Mouse (Mus musculus) ES-E14 (cell line): ENCODE results near the gene Asic3.

ENCODE experiments used
- CHD2 ChIP-seq: IDR thresholded peaks from 2 replicates; pipeline ENCODE4 v1.6.1; 2014; ENCODE audit warnings: mild to moderate bottlenecking, low read depth, low read length, inconsistent platforms
- HCFC1 ChIP-seq: IDR thresholded peaks from 2 replicates; pipeline ENCODE4 v1.6.1; 2012; ENCODE audit warnings: low read length, inconsistent platforms, borderline replicate concordance; ENCODE audit not compliant: insufficient read depth
- MAFK ChIP-seq: IDR thresholded peaks from 2 replicates; pipeline ENCODE4 v1.6.1; 2014; ENCODE audit warnings: mild to moderate bottlenecking, low read depth, low read length, inconsistent platforms; ENCODE audit not compliant: insufficient read depth

DNA sequence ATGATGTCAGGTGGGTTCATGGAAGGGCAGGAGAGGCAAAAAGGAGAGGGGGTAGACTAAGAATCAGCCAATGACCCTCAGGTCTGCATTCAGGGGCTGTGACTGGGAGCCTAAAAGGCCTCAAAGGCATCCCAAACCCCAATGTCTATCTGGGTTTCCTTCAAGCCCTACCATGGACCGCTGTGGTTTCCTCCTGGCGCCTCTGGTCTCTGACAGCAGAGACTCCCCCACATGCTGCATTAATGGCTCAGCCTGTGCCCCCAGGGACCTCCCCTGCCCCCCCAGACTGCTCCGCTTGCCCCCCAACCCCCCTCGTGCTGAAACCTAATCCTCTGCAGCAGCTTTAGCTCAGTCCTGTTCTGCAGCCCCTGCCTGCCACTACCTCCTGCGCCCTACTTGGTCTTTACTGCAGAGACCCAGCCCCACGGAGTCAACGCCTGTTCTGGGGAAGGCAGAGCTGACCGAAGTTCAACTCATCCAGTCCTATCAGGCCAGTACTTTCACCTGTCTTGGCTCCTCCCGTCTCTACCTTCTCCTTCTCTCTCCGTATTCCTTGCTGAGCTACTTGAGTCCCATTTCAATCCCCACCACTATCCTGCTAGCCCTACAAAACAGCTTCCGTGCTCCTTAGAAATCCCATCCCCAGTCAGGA is at the start of gene Asic3:
- TF ChIP-seq CHD2 (no peak), MAFK (no peak), HCFC1 (no peak)
